Mouse (Mus musculus) brown adipose tissue, adult 24 weeks (tissue): Measurements from ENCODE around the gene Auh. TPM values are rescaled to one million over a fixed set of nuclear protein-coding genes. Genes with fewer than 3 reads are reported as not detected.
A peak's percentile ranks its signal among the peaks of the same experiment; 100 is the strongest.

Experiments used
- H3K27ac ChIP-seq: fragments of 200-500 bp; replicated peaks from 2 replicates; pipeline ENCODE4 v1.5.1; 2012; ENCODE audit warnings: low read depth, mild to moderate bottlenecking, low read length
- H3K4me1 ChIP-seq: fragments of 200-500 bp; 2 replicates; pipeline ENCODE4 v1.6.1; 2012; ENCODE audit warnings: low read length, mixed read lengths; ENCODE audit not compliant: control insufficient read depth, insufficient read depth, insufficient read length
- H3K4me3 ChIP-seq: fragments of 200-500 bp; 2 replicates; pipeline ENCODE4 v1.5.1; 2012; ENCODE audit warnings: low read depth, mild to moderate bottlenecking, low read length, moderate library complexity; ENCODE audit not compliant: insufficient read depth
- polyA plus RNA-seq: library from polyadenylated mRNA; stranded (reverse); fragments of >200 nt; gene quantifications from 2 replicates; pipeline ENCODE4 v1.2.4, GENCODE M21; 2012; ENCODE audit not compliant: missing spikeins, insufficient read depth, insufficient read length

Auh gene
- polyA plus RNA-seq, 1 experiment = 196 TPM

GRCm38 (mm10) chr13:52822165-52823149, 107.0 kb downstream of the Auh start:
- H3K4me1 ChIP-seq = peaks cover 45% of the 10 kb centered on the region
- no peak overlapping the region for H3K4me3 ChIP-seq
- H3K27ac ChIP-seq = peak overlapping the region; percentile 95

- peaks cover 45% of the 10 kb centered on the region for H3K4me1 ChIP-seq
- no peak overlapping the region for H3K4me3 ChIP-seq
- peak overlapping the region; percentile 88 for H3K27ac ChIP-seq
Observed at GRCm38 (mm10) chr13:52821571-52821970, 107.9 kb downstream of the Auh start.

- Histone ChIP-seq H3K27ac (peak overlapping the region; percentile 37; the same call in 1 of the 2 replicates), H3K4me3 (no peak overlapping the region), H3K4me1 (peaks cover 42% of the 10 kb centered on the region)
Observed at GRCm38 (mm10) chr13:52819901-52820300, 109.6 kb downstream of the Auh start.

- peaks cover 32% of the 10 kb centered on the region for H3K4me1 ChIP-seq
- H3K27ac ChIP-seq = no peak overlapping the region
- H3K4me3 ChIP-seq = no peak overlapping the region
Observed at GRCm38 (mm10) chr13:52818760-52819159, 110.7 kb downstream of the Auh start.

- no peak overlapping the region for H3K4me3 ChIP-seq
- H3K4me1 ChIP-seq = peaks cover 31% of the 10 kb centered on the region
- H3K27ac ChIP-seq = no peak overlapping the region
Observed at GRCm38 (mm10) chr13:52817991-52818491, 111.4 kb downstream of the Auh start.

GRCm38 (mm10) chr13:52813750-52814149, 115.7 kb downstream of the Auh start:
- Histone ChIP-seq H3K4me3 (no peak overlapping the region), H3K27ac (no peak overlapping the region), H3K4me1 (peaks cover 1% of the 10 kb centered on the region)

GRCm38 (mm10) chr13:52812549-52813515, 116.6 kb downstream of the Auh start:
- Histone ChIP-seq H3K4me3 (no peak overlapping the region), H3K4me1 (no peaks in the 10 kb centered on the region), H3K27ac (no peak overlapping the region)

- no peak overlapping the region for H3K27ac ChIP-seq
- no peaks in the 10 kb centered on the region for H3K4me1 ChIP-seq
- no peak overlapping the region for H3K4me3 ChIP-seq
Observed at GRCm38 (mm10) chr13:52807722-52808121, 121.8 kb downstream of the Auh start.

- H3K4me1 ChIP-seq = no peaks in the 10 kb centered on the region
- H3K27ac ChIP-seq = no peak overlapping the region
- no peak overlapping the region for H3K4me3 ChIP-seq
Observed at GRCm38 (mm10) chr13:52806029-52806428, 123.5 kb downstream of the Auh start.

- no peak overlapping the region for H3K4me3 ChIP-seq
- H3K27ac ChIP-seq = no peak overlapping the region
Observed at GRCm38 (mm10) chr13:52805581-52805980, 123.9 kb downstream of the Auh start.

GRCm38 (mm10) chr13:52802482-52802881, 127.0 kb downstream of the Auh start:
- Histone ChIP-seq H3K4me3 (no peak overlapping the region), H3K4me1 (no peaks in the 10 kb centered on the region), H3K27ac (no peak overlapping the region)

More at GRCm38 (mm10) chr13:52805581-52805980, 123.9 kb downstream of the Auh start:
- no peaks in the 10 kb centered on the region for H3K4me1 ChIP-seq

- no peaks in the 10 kb centered on the region for H3K4me1 ChIP-seq
- no peak overlapping the region for H3K4me3 ChIP-seq
- H3K27ac ChIP-seq = no peak overlapping the region
Observed at GRCm38 (mm10) chr13:52800687-52801341, 128.7 kb downstream of the Auh start.

GRCm38 (mm10) chr13:52800091-52800490, 129.4 kb downstream of the Auh start:
- Histone ChIP-seq H3K27ac (no peak overlapping the region), H3K4me3 (no peak overlapping the region)

GRCm38 (mm10) chr13:52794232-52794631, 135.2 kb downstream of the Auh start:
- Histone ChIP-seq H3K27ac (no peak overlapping the region), H3K4me1 (no peaks in the 10 kb centered on the region), H3K4me3 (no peak overlapping the region)

More at GRCm38 (mm10) chr13:52800091-52800490, 129.4 kb downstream of the Auh start:
- no peaks in the 10 kb centered on the region for H3K4me1 ChIP-seq
